Mouse (Mus musculus) heart, embryonic 14.5 days (tissue): Measurements from ENCODE around the gene Ccnl2. TPM values are rescaled to one million over a fixed set of nuclear protein-coding genes. Genes with fewer than 3 reads are reported as not detected.

ENCODE experiments used
- ATAC-seq: fragments of 200-750 bp; cut with Nextera tagmentation; 2 replicates; pipeline ENCODE4 v1.8.0; 2017; ENCODE audit warnings: low read depth, moderate TSS enrichment; ENCODE audit not compliant: insufficient number of reproducible peaks, insufficient read depth, low FRiP score
- H3K27ac ChIP-seq, 2 experiments: fragments of 200-500 bp in 1 of 2; fragments of 300-500 bp in 1 of 2; sonication (generic) in 1 of 2; replicated peaks in 1 of 2; 2 replicates each; pipeline ENCODE4 v1.5.1; 2012 to 2014; ENCODE audit warnings: low read depth in 2 of 2, low read length in 2 of 2, control low read depth in 1 of 2, mild to moderate bottlenecking in 1 of 2, mixed read lengths in 1 of 2; ENCODE audit not compliant: control insufficient read depth in 1 of 2, insufficient read depth in 1 of 2
- H3K27me3 ChIP-seq: fragments of 300-500 bp; sonication (generic); 2 replicates; pipeline ENCODE4 v1.6.1; 2014; ENCODE audit warnings: mild to moderate bottlenecking, low read length, control low read depth; ENCODE audit not compliant: control insufficient read depth, insufficient read depth
- H3K36me3 ChIP-seq: fragments of 300-500 bp; sonication (generic); 2 replicates; pipeline ENCODE4 v1.6.1; 2014; ENCODE audit warnings: mild to moderate bottlenecking, control low read depth, low read length, mixed read lengths; ENCODE audit not compliant: control insufficient read depth, insufficient read depth
- H3K4me1 ChIP-seq, 2 experiments: fragments of 200-500 bp in 1 of 2; fragments of 300-500 bp in 1 of 2; sonication (generic) in 1 of 2; 2 replicates each; pipeline ENCODE4 v1.6.1; 2012 to 2014; ENCODE audit warnings: low read length in 2 of 2, control low read depth in 1 of 2, mixed read lengths in 1 of 2; ENCODE audit not compliant: control insufficient read depth in 2 of 2, insufficient read depth in 2 of 2
- H3K4me2 ChIP-seq: fragments of 300-500 bp; sonication (generic); 2 replicates; pipeline ENCODE4 v1.6.1; 2014; ENCODE audit warnings: mild to moderate bottlenecking, low read length
- H3K4me3 ChIP-seq, 2 experiments: fragments of 200-500 bp in 1 of 2; fragments of 300-500 bp in 1 of 2; sonication (generic) in 1 of 2; 2 replicates each; pipeline ENCODE4 v1.5.1; 2012 to 2014; ENCODE audit warnings: low read length in 2 of 2, mild to moderate bottlenecking in 2 of 2, control low read depth in 1 of 2, low read depth in 1 of 2, moderate library complexity in 1 of 2; ENCODE audit not compliant: control insufficient read depth in 1 of 2, insufficient read depth in 1 of 2
- H3K9ac ChIP-seq: fragments of 300-500 bp; sonication (generic); 2 replicates; pipeline ENCODE4 v1.6.1; 2014; ENCODE audit warnings: mild to moderate bottlenecking, low read length
- H3K9me3 ChIP-seq: fragments of 300-500 bp; sonication (generic); 2 replicates; pipeline ENCODE4 v1.6.1; 2016; ENCODE audit warnings: low read length, control low read depth; ENCODE audit not compliant: control insufficient read depth
- WGBS: fragments of 180-500 bp; shearing (Covaris S2); extraction: QIAGEN DNeasy Blood & Tissue Kit; methylation state at CpG from one replicate; pipeline ENCODE4 v1.1.7; 2014; 5-methylcytosine and 5-hydroxymethylcytosine counted together
- polyA plus RNA-seq: library from polyadenylated mRNA; unstranded; fragments of >200 nt; fragmentation: Nextera tagmentation; extraction: Ambion mirVana; gene quantifications from 2 replicates; pipeline ENCODE4 v1.2.1, GENCODE M21; 2014

The Ccnl2 gene
- polyA plus RNA-seq, 1 experiment from 2014 or later = 120 TPM

GRCm38 (mm10) chr4:155812665-155813181 is 434 bp downstream of the Ccnl2 start:
- Histone ChIP-seq H3K27ac (peak overlapping the region; percentile 61 to 90), H3K9me3 (no peaks in the 10 kb centered on the region), H3K27me3 (no peaks in the 10 kb centered on the region), H3K4me1 (peaks cover 3 to 22% of the 10 kb centered on the region in 2 experiments), H3K4me3 (peak overlapping the region; percentile 77 to 94), H3K9ac (peak overlapping the region; percentile 100), H3K4me2 (peak overlapping the region; percentile 98), H3K36me3 (peaks cover 78% of the 10 kb centered on the region)
- ATAC-seq = 0 out of 2 replicates have a peak, but pooled peaks have one; percentile 15
- WGBS = 0% methylated on average over 48 of the region's 49 CpGs

- H3K4me1 ChIP-seq = peaks cover 0 to 13% of the 10 kb centered on the region in 2 experiments; a peak in 3 of 4 replicates
- no peaks in the 10 kb centered on the region for H3K9me3 ChIP-seq
- H3K27ac ChIP-seq = no peak overlapping the region
- no peak for ATAC-seq
- H3K27me3 ChIP-seq = no peaks in the 10 kb centered on the region
- no peak overlapping the region for H3K4me3 ChIP-seq
- H3K4me2 ChIP-seq = no peak overlapping the region
- 90% methylated on average over 4 of the region's 4 CpGs for WGBS
- no peak overlapping the region for H3K9ac ChIP-seq
- H3K36me3 ChIP-seq = peaks cover 92% of the 10 kb centered on the region
These were observed 5.2 kb downstream of the Ccnl2 start for GRCm38 (mm10) chr4:155817533-155817932.

- WGBS = 81% methylated on average over 7 of the region's 7 CpGs
- Histone ChIP-seq H3K27ac (no peak overlapping the region), H3K36me3 (peaks cover 98% of the 10 kb centered on the region), H3K27me3 (no peaks in the 10 kb centered on the region), H3K4me2 (no peak overlapping the region), H3K4me3 (no peak overlapping the region), H3K9ac (no peak overlapping the region), H3K9me3 (no peaks in the 10 kb centered on the region), H3K4me1 (no peaks in the 10 kb centered on the region)
- ATAC-seq = no peak
These were observed 8.7 kb downstream of the Ccnl2 start for GRCm38 (mm10) chr4:155821025-155821424.

GRCm38 (mm10) chr4:155823443-155823842 is 11.2 kb downstream of the Ccnl2 start:
- 93% methylated on average over 16 of the region's 16 CpGs for WGBS
- H3K4me3 ChIP-seq = no peak overlapping the region
- ATAC-seq = no peak
- no peak overlapping the region for H3K4me2 ChIP-seq
- H3K27me3 ChIP-seq = no peaks in the 10 kb centered on the region
- H3K4me1 ChIP-seq = no peaks in the 10 kb centered on the region
- H3K9ac ChIP-seq = no peak overlapping the region
- H3K27ac ChIP-seq = no peak overlapping the region
- no peaks in the 10 kb centered on the region for H3K9me3 ChIP-seq
- peaks cover 95% of the 10 kb centered on the region for H3K36me3 ChIP-seq

- 87% methylated on average over 4 of the region's 4 CpGs for WGBS
- Histone ChIP-seq H3K4me3 (no peak overlapping the region), H3K4me2 (no peak overlapping the region), H3K9ac (no peak overlapping the region), H3K4me1 (peaks cover 8 to 13% of the 10 kb centered on the region in 2 experiments), H3K9me3 (no peaks in the 10 kb centered on the region), H3K36me3 (peaks cover 43% of the 10 kb centered on the region), H3K27ac (no peak overlapping the region), H3K27me3 (no peaks in the 10 kb centered on the region)
- ATAC-seq = no peak
These were observed 17.6 kb downstream of the Ccnl2 start for GRCm38 (mm10) chr4:155829866-155830265.

GRCm38 (mm10) chr4:155830596-155830995 is 18.3 kb downstream of the Ccnl2 start:
- 49% methylated on average over 8 of the region's 8 CpGs for WGBS
- Histone ChIP-seq H3K36me3 (peaks cover 35% of the 10 kb centered on the region), H3K4me1 (peaks cover 8 to 13% of the 10 kb centered on the region in 2 experiments), H3K9me3 (no peaks in the 10 kb centered on the region), H3K4me3 (peak overlapping the region in 1 of 2 experiments; percentile 89; a peak in 2 of 4 replicates), H3K4me2 (peak overlapping the region; percentile 96), H3K27me3 (no peaks in the 10 kb centered on the region), H3K9ac (no peak overlapping the region), H3K27ac (no peak overlapping the region)
- no peak for ATAC-seq

- H3K27ac ChIP-seq = peak within 1 kb of the TSS; percentile 72 to 90
- peak within 1 kb of the TSS; percentile 96 for H3K4me2 ChIP-seq
- H3K4me3 ChIP-seq = peak within 1 kb of the TSS; percentile 78 to 89
- H3K36me3 ChIP-seq = peaks cover 31% of the 10 kb centered on the region
- ATAC-seq = peak; percentile 91
- no peaks in the 10 kb centered on the region for H3K9me3 ChIP-seq
- H3K9ac ChIP-seq = peak within 1 kb of the TSS; percentile 94
- H3K4me1 ChIP-seq = peaks cover 8 to 13% of the 10 kb centered on the region in 2 experiments
- no peaks in the 10 kb centered on the region for H3K27me3 ChIP-seq
- under 1% methylated on average over 49 of the region's 49 CpGs for WGBS
These were observed 19.0 kb downstream of the Ccnl2 start, which contains the start of gene Aurkaip1 for GRCm38 (mm10) chr4:155831205-155831766. Gene Aurkaip1, plus strand, starts transcription at chr4:155831272.
